Mouse (Mus musculus): ENCODE results near the gene Gm7792. TPM values are rescaled to one million over a fixed set of nuclear protein-coding genes. Genes with fewer than 3 reads are reported as not detected.
"Not testable (repeated sequence)": the region's sequence is repeated elsewhere in the genome, so short reads cannot be mapped to it uniquely, and the experiment has no call there.

Gene Gm7792
- total RNA-seq (2021), result not detected
- long read RNA-seq, experiment 1, result 0 reads
- long read RNA-seq, experiment 2, result 0 reads

- DNase-seq (ENCODE audit: low spot score in 2 of 2), result not testable (repeated sequence)
Measured at GRCm38 (mm10) chr5:93843476-93843875, at the start of gene Gm7792. Gene Gm7792 (plus strand): TSS chr5:93843776.

Other genes with a start within 250 kb of the Gm7792 start
- gene C87414, start 172.2 kb upstream of the Gm7792 start, total RNA-seq (2021), result not detected
- not detected for gene Gm16429, start 85.3 kb downstream of the Gm7792 start, total RNA-seq (2021)
- not detected for gene BC061212, start 226.8 kb downstream of the Gm7792 start, total RNA-seq (2021)
- gene Gm6351, start 232.6 kb downstream of the Gm7792 start, total RNA-seq (2021), result not detected